Comparison of ENCODE assay signal across 24 mouse cellular contexts in genomic region chr17:63969448-63969847, GRCm38 (mm10).
A peak's percentile ranks its signal among the peaks of the same experiment; 100 is the strongest.
DNase-seq lines count a peak whose midpoint lies in the region; ATAC-seq and TF ChIP-seq lines count a peak whose summit lies in the region.
"Had no signal": no experiment of that assay in that cellular context is flagged by ENCODE, and none has a peak within 500 bp of the region (broad histone marks: within the 10 kb centered on the region; RNA-seq: fewer than 3 reads in every experiment).

No protein-coding gene starts in this region.

- TF ChIP-seq CTCF in intestine, postnatal 0 days (IDR thresholded peaks at IDR 0.05; ENCODE audit: low read depth), result no peak

- no peaks in the 10 kb centered on the region for H3K9me3 ChIP-seq in heart, embryonic 15.5 days (replicated peaks)
- H3K9me3 ChIP-seq in intestine, embryonic 14.5 days (ENCODE audit: control insufficient read depth, low read length), result no peaks in the 10 kb centered on the region
- H3K9me3 ChIP-seq in intestine, postnatal 0 days (ENCODE audit: control insufficient read depth), result no peaks in the 10 kb centered on the region
- H3K9me3 ChIP-seq: embryonic facial prominence, embryonic 10.5 days; forebrain, embryonic 15.5 days; G1E; limb, embryonic 15.5 days; midbrain, embryonic 15.5 days; neural tube, embryonic 13.5 days had no signal

- H3K9ac ChIP-seq in heart, embryonic 15.5 days, result no peak overlapping the region
- no peak overlapping the region for H3K9ac ChIP-seq in intestine, embryonic 14.5 days (ENCODE audit: low read length)
- no peak overlapping the region for H3K9ac ChIP-seq in intestine, postnatal 0 days (ENCODE audit: low read depth, low read length)
- H3K9ac ChIP-seq: forebrain, embryonic 15.5 days; limb, embryonic 15.5 days; midbrain, embryonic 15.5 days; neural tube, embryonic 13.5 days had no signal

- H3K4me2 ChIP-seq in heart, embryonic 15.5 days, result no peak overlapping the region
- no peak overlapping the region for H3K4me2 ChIP-seq in intestine, embryonic 14.5 days (ENCODE audit: low read length)
- H3K4me2 ChIP-seq in intestine, postnatal 0 days (replicated peaks; ENCODE audit: low read depth), result no peak overlapping the region
- H3K4me2 ChIP-seq: forebrain, embryonic 15.5 days; limb, embryonic 15.5 days; midbrain, embryonic 15.5 days; neural tube, embryonic 13.5 days had no signal

- intact Hi-C loops in heart, postnatal 25 days (cut with DNase I), result no loop called here

- no peak for DNase-seq in heart, postnatal 25 days (ENCODE audit: low spot score)
- no peak for DNase-seq in intestine, embryonic 14.5 days (ENCODE audit: low spot score)
- DNase-seq in lung, postnatal 14 days, result peak; percentile 12
- DNase-seq in lung, postnatal 25 days (ENCODE audit: low spot score), result no peak
- DNase-seq in right cerebral cortex, postnatal 25 days, result no peak
- DNase-seq: adrenal gland, postnatal 36 days; B cell, adult 2 months; cerebellum, adult 9-10 months; kidney, adult 8-10 months; kidney, postnatal 10 days; left cerebral cortex, postnatal 4 days; retina, postnatal 1 day had no signal

- no peaks in the 10 kb centered on the region for H3K36me3 ChIP-seq in heart, embryonic 15.5 days
- no peaks in the 10 kb centered on the region for H3K36me3 ChIP-seq in intestine, embryonic 14.5 days (ENCODE audit: control insufficient read depth, insufficient read depth, low read length)
- no peaks in the 10 kb centered on the region for H3K36me3 ChIP-seq in intestine, postnatal 0 days (ENCODE audit: control insufficient read depth, insufficient read depth)
- H3K36me3 ChIP-seq: embryonic facial prominence, embryonic 10.5 days; forebrain, embryonic 15.5 days; limb, embryonic 15.5 days; midbrain, embryonic 15.5 days had no signal

- no peaks in the 10 kb centered on the region for H3K27me3 ChIP-seq in heart, embryonic 15.5 days
- no peaks in the 10 kb centered on the region for H3K27me3 ChIP-seq in intestine, embryonic 14.5 days (replicated peaks; ENCODE audit: control insufficient read depth, insufficient read depth, low read length)
- H3K27me3 ChIP-seq in intestine, postnatal 0 days (replicated peaks; ENCODE audit: control insufficient read depth, insufficient read depth, low read length), result no peaks in the 10 kb centered on the region
- H3K27me3 ChIP-seq: CH12.LX; forebrain, embryonic 15.5 days; limb, embryonic 15.5 days; midbrain, embryonic 15.5 days; neural tube, embryonic 13.5 days; Patski had no signal

- H3K4me1 ChIP-seq in heart, embryonic 15.5 days (replicated peaks), result peaks cover 26% of the 10 kb centered on the region
- peaks cover 4% of the 10 kb centered on the region; the same call in 1 of the 2 replicates for H3K4me1 ChIP-seq in intestine, embryonic 14.5 days (replicated peaks; ENCODE audit: control insufficient read depth, insufficient read depth, low read length)
- no peaks in the 10 kb centered on the region for H3K4me1 ChIP-seq in intestine, postnatal 0 days (replicated peaks; ENCODE audit: control insufficient read depth, insufficient read depth, low read length)
- H3K4me1 ChIP-seq: limb, embryonic 15.5 days; neural tube, embryonic 13.5 days had no signal

- H3K4me3 ChIP-seq in heart, embryonic 15.5 days, result no peak overlapping the region
- no peak overlapping the region for H3K4me3 ChIP-seq in intestine, embryonic 14.5 days (ENCODE audit: low read depth, low read length)
- no peak overlapping the region for H3K4me3 ChIP-seq in intestine, postnatal 0 days (ENCODE audit: low read depth, low read length)
- H3K4me3 ChIP-seq: embryonic facial prominence, embryonic 10.5 days; forebrain, embryonic 15.5 days; limb, embryonic 15.5 days; midbrain, embryonic 15.5 days; myocyte; neural tube, embryonic 13.5 days had no signal

- no peak for ATAC-seq in heart, embryonic 15.5 days (replicated peaks; ENCODE audit: insufficient number of reproducible peaks, insufficient read depth, low FRiP score, low read depth)
- 0 out of 2 replicates have a peak, but pooled peaks have one; percentile 15 for ATAC-seq in intestine, embryonic 14.5 days (replicated peaks; ENCODE audit: low FRiP score, low TSS enrichment, low read depth)
- no peak for ATAC-seq in intestine, postnatal 0 days
- ATAC-seq: forebrain, embryonic 15.5 days; lung, postnatal 0 days; midbrain, embryonic 15.5 days; Patski had no signal

- 46% methylated on average over 10 of the region's 10 CpGs for WGBS in heart, embryonic 15.5 days
- 49% methylated on average over 10 of the region's 10 CpGs for WGBS in intestine, embryonic 14.5 days
- WGBS in intestine, postnatal 0 days, result 55% methylated on average over 10 of the region's 10 CpGs

- peak overlapping the region; percentile 31; the same call in 1 of the 2 replicates for H3K27ac ChIP-seq in heart, embryonic 15.5 days
- H3K27ac ChIP-seq in intestine, embryonic 14.5 days (ENCODE audit: low read depth), result no peak overlapping the region
- no peak overlapping the region for H3K27ac ChIP-seq in intestine, postnatal 0 days (ENCODE audit: low read depth, low read length)
- H3K27ac ChIP-seq: embryonic facial prominence, embryonic 10.5 days; forebrain, embryonic 15.5 days; limb, embryonic 15.5 days had no signal
